Mouse (Mus musculus) stomach, postnatal 0 days (tissue): ENCODE measurements around the gene Parp11. TPM values are rescaled to one million over a fixed set of nuclear protein-coding genes. Genes with fewer than 3 reads are reported as not detected.

Source experiments
- ATAC-seq: fragments of 200-750 bp; cut with Nextera tagmentation; 2 replicates; pipeline ENCODE4 v1.8.0; 2017; ENCODE audit not compliant: low FRiP score, low TSS enrichment
- DNase-seq: peaks from one replicate; pipeline ENCODE4 v3.0.0-alpha.2; 2016; ENCODE audit warnings: low spot score
- H3K27ac ChIP-seq: fragments of 300-500 bp; sonication (generic); replicated peaks from 2 replicates; pipeline ENCODE4 v1.5.1; 2014; ENCODE audit warnings: mild to moderate bottlenecking, control low read depth
- H3K27me3 ChIP-seq: fragments of 300-500 bp; sonication (generic); 2 replicates; pipeline ENCODE4 v1.6.1; 2014; ENCODE audit warnings: low read length; ENCODE audit not compliant: control insufficient read depth, insufficient read depth
- H3K36me3 ChIP-seq: fragments of 300-500 bp; sonication (generic); 2 replicates; pipeline ENCODE4 v1.6.1; 2014; ENCODE audit warnings: low read length, mixed read lengths; ENCODE audit not compliant: control insufficient read depth, insufficient read depth
- H3K4me1 ChIP-seq: fragments of 300-500 bp; sonication (generic); replicated peaks from 2 replicates; pipeline ENCODE4 v1.6.1; 2014; ENCODE audit warnings: antibody characterized with exemption; ENCODE audit not compliant: control insufficient read depth, insufficient read depth
- H3K4me2 ChIP-seq: fragments of 300-500 bp; sonication (generic); replicated peaks from 2 replicates; pipeline ENCODE4 v1.6.1; 2014; ENCODE audit warnings: low read depth, mild to moderate bottlenecking, control low read depth, moderate library complexity
- H3K4me3 ChIP-seq: fragments of 300-500 bp; sonication (generic); 2 replicates; pipeline ENCODE4 v1.5.1; 2014; ENCODE audit warnings: low read depth, low read length, control low read depth
- H3K9ac ChIP-seq: fragments of 300-500 bp; sonication (generic); 2 replicates; pipeline ENCODE4 v1.6.1; 2014; ENCODE audit warnings: mild to moderate bottlenecking, low read length, control low read depth, mixed read lengths
- H3K9me3 ChIP-seq: fragments of 300-500 bp; sonication (generic); 2 replicates; pipeline ENCODE4 v1.6.1; 2016; ENCODE audit warnings: low read length; ENCODE audit not compliant: control insufficient read depth
- CTCF ChIP-seq: IDR thresholded peaks from 2 replicates; pipeline ENCODE4 v1.5.1; 2016; ENCODE audit warnings: antibody characterized with exemption, low read depth, mild to moderate bottlenecking, moderate library complexity
- EP300 ChIP-seq: optimal IDR thresholded peaks from 2 replicates; pipeline ENCODE3; 2016; ENCODE audit warnings: antibody characterized with exemption
- WGBS: fragments of 180-500 bp; shearing (Covaris S2); extraction: QIAGEN DNeasy Blood & Tissue Kit; methylation state at CpG from one replicate; pipeline ENCODE4 v1.1.7; 2014; 5-methylcytosine and 5-hydroxymethylcytosine counted together
- polyA plus RNA-seq: library from polyadenylated mRNA; unstranded; fragments of >200 nt; fragmentation: Nextera tagmentation; extraction: Ambion mirVana; gene quantifications from 2 replicates; pipeline ENCODE4 v1.2.1, GENCODE M21; 2015

Gene Parp11
- polyA plus RNA-seq, 1 experiment from 2014 or later, result 7.7 TPM

DNA sequence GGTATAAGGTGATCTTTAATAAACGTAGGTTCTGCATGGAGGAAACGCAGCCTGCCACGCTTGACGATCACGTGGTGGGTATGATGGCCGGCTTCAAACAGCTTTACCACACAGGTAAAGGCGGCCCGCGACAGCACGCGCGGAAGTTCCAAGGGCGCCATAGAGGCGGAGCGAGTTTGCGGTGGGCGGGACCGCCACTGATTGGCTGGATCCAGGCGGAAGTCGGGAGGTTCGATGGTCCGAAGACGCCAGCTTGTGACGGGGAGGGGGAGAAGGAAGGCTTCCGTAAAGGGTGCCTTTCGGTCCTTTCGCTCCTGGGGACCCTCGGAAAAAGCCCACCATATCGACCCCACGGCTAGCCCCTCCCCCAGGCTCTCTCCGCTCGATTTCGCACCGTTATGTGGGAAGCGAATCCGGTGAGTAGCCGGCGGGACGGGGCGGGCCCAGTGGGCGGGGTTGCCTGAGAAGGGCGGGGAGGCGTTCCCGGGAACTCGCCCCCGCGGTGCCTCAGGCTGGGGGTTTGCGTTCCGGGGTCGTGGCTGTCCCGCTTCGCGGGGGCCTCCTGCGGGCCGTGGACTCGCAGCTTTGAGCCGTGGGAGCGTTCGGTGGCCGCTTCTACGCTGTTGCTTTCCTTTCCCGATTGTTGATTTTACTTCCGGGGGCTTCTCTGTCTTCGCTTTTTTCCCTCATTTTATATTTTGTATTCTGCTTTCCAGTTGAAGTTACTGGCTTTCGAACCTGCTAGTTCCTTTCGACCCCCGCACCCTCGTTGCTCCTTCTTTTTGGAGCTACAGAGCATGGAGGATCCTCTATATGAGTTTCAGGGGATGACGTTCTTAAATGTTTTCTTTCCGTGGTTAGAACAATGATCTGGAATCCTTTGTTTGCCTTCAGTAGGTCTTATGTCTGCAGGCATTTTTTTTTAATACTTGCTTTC is 7.0 kb downstream of the Parp11 start:
- under 1% methylated on average over 62 of the region's 70 CpGs for WGBS
- Histone ChIP-seq H3K4me3 (peak overlapping the region; percentile 74), H3K4me1 (no peaks in the 10 kb centered on the region), H3K36me3 (no peaks in the 10 kb centered on the region), H3K27me3 (no peaks in the 10 kb centered on the region), H3K4me2 (peak overlapping the region; percentile 65), H3K9ac (peak overlapping the region; percentile 80), H3K9me3 (no peaks in the 10 kb centered on the region), H3K27ac (peak overlapping the region; percentile 71)
- TF ChIP-seq CTCF (no peak), EP300 (no peak)
- DNase-seq (peak; percentile 96), ATAC-seq (peak; percentile 99)

DNA sequence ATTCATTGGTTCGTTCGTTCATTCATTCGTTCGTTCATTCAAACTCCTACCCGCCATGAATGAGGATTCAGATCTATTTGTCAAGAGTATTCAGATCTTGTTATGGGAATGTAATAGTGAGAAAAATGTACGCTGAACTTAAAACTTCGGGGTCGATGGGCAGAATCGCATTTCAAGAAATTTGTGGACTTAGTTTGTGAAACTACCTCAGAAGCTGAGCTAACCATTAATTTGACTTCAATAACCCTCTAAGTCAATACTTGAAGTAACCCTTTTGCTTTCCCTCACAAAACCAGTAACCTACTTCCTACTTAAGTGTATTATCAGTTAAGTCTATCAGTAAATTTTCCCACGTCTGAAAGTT is 7.7 kb downstream of the Parp11 start:
- ATAC-seq (no peak), DNase-seq (no peak)
- 30% methylated on average over 10 of the region's 10 CpGs for WGBS
- H3K36me3 ChIP-seq, result no peaks in the 10 kb centered on the region
- peak overlapping the region; percentile 65 for H3K4me2 ChIP-seq
- no peaks in the 10 kb centered on the region for H3K4me1 ChIP-seq
- H3K27ac ChIP-seq, result no peak overlapping the region
- peak overlapping the region; percentile 74 for H3K4me3 ChIP-seq
- no peak for TF ChIP-seq EP300
- no peak for TF ChIP-seq CTCF
- no peaks in the 10 kb centered on the region for H3K27me3 ChIP-seq
- H3K9ac ChIP-seq, result peak overlapping the region; percentile 80
- no peaks in the 10 kb centered on the region for H3K9me3 ChIP-seq

DNA sequence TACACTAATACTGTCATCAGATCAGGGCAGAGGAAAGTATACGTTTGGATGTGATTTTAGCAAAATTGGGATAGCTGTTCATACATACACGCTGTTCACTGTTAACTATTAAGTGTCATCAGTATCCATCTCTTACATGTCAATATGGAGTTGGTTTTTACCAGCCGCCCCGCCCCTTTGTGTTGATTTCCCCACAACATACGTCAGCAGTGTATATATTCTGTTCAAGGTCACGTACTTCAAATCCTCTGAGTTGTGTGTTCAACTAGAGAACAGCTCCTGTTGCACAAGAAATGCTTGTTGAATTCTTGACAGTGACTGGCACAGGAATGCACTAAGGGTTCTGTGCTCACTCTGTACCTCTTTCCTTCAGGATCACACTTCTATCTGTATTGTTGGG is 8.2 kb downstream of the Parp11 start:
- H3K27ac ChIP-seq, result no peak overlapping the region
- no peak overlapping the region for H3K4me2 ChIP-seq
- no peak for DNase-seq
- H3K9ac ChIP-seq, result no peak overlapping the region
- H3K9me3 ChIP-seq, result no peaks in the 10 kb centered on the region
- TF ChIP-seq EP300 (no peak), CTCF (no peak)
- WGBS, result 76% methylated on average over 6 of the region's 6 CpGs
- no peak for ATAC-seq
- no peaks in the 10 kb centered on the region for H3K27me3 ChIP-seq
- no peaks in the 10 kb centered on the region for H3K4me1 ChIP-seq
- no peaks in the 10 kb centered on the region for H3K36me3 ChIP-seq
- no peak overlapping the region for H3K4me3 ChIP-seq

DNA sequence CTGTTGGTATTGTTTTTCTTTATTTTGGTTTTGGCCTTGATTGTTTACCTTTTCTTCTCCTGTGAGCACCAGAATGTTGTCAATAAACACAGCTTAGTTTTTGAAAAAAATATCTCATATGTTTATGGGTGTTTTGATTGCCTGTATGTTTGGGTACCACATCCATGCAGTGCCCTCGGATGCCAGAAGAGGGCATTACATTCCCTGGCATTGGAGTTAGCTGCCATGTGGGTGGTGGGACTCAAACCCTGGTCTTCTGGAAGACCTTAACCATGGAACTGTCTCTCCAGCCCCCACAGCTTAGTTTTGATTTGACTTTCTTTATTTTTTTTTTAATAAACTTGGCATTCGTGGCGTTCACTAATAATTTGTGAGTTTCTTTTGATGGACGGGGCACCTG is 8.8 kb downstream of the Parp11 start:
- no peaks in the 10 kb centered on the region for H3K9me3 ChIP-seq
- no peak overlapping the region for H3K4me2 ChIP-seq
- 97% methylated on average over 4 of the region's 4 CpGs for WGBS
- H3K4me1 ChIP-seq, result no peaks in the 10 kb centered on the region
- DNase-seq, result no peak
- no peaks in the 10 kb centered on the region for H3K36me3 ChIP-seq
- peak; percentile 49 for TF ChIP-seq CTCF
- TF ChIP-seq EP300, result no peak
- no peak overlapping the region for H3K27ac ChIP-seq
- H3K9ac ChIP-seq, result no peak overlapping the region
- H3K4me3 ChIP-seq, result no peak overlapping the region
- ATAC-seq, result no peak
- no peaks in the 10 kb centered on the region for H3K27me3 ChIP-seq

DNA sequence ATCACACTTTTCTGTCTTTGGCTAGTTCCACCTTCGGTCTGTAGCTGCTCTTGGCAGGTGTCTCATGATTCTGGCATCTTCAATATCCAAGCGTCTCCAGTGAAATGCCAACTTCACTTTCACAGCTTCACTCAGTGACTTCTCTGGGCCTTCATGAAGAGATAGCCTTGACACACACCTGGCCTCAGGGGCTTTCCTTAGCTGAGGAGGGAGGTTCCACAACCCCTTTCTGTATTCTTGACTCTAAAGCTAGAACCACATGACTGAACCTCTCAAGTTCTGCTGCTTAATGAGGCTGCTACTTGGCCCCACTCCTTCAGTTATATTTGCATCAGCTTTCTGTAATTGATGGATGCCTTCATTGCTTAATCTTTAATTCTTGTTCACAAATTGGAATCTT is 10.1 kb downstream of the Parp11 start:
- no peaks in the 10 kb centered on the region for H3K9me3 ChIP-seq
- H3K27ac ChIP-seq, result no peak overlapping the region
- DNase-seq, result no peak
- no peak for TF ChIP-seq CTCF
- no peak for TF ChIP-seq EP300
- 89% methylated on average over 2 of the region's 2 CpGs for WGBS
- no peak overlapping the region for H3K4me3 ChIP-seq
- no peaks in the 10 kb centered on the region for H3K36me3 ChIP-seq
- ATAC-seq, result no peak
- no peaks in the 10 kb centered on the region for H3K4me1 ChIP-seq
- no peak overlapping the region for H3K9ac ChIP-seq
- no peak overlapping the region for H3K4me2 ChIP-seq
- no peaks in the 10 kb centered on the region for H3K27me3 ChIP-seq

DNA sequence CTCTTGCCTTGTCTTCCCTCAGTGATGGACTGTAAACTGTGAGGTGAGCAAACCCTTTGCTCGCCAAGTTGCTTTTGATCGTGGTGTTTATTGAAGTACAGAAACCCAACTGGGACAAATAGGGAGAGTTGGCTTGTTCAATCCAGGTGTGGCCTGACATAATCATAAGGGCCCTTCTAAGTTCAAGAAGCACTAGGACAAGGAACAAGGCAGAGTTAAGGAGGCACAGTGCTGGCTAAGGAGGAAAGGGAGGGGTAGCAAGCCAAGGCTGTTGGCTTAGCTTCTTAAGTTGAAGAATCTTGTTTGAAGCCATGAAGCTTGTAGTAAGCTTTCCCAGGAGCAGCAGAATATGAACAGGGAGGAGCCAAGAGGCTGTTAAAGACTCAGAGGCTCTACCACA is 13.1 kb downstream of the Parp11 start:
- Histone ChIP-seq H3K9ac (no peak overlapping the region), H3K27ac (no peak overlapping the region), H3K9me3 (no peaks in the 10 kb centered on the region), H3K4me1 (no peaks in the 10 kb centered on the region), H3K27me3 (no peaks in the 10 kb centered on the region), H3K4me2 (no peak overlapping the region), H3K4me3 (no peak overlapping the region), H3K36me3 (no peaks in the 10 kb centered on the region)
- ATAC-seq, result no peak
- no peak for DNase-seq
- TF ChIP-seq CTCF (no peak), EP300 (no peak)
- WGBS, result 78% methylated on average over 2 of the region's 2 CpGs
